Mouse (Mus musculus) kidney, adult 2 months (tissue): ENCODE results near the gene Cenpu.

ENCODE experiments used
- CTCF ChIP-seq: fragments of 200-500 bp; conservative IDR thresholded peaks from 2 replicates; pipeline ENCODE4 v1.5.1; 2011; ENCODE audit warnings: low read depth, mild to moderate bottlenecking, control low read depth, low read length, moderate library complexity, mixed read lengths; ENCODE audit not compliant: insufficient read depth, insufficient read length
- POLR2A ChIP-seq: fragments of 200-500 bp; IDR thresholded peaks from one replicate; pipeline ENCODE4 v1.6.1; 2011; ENCODE audit warnings: low read depth, low read length, control low read depth

DNA sequence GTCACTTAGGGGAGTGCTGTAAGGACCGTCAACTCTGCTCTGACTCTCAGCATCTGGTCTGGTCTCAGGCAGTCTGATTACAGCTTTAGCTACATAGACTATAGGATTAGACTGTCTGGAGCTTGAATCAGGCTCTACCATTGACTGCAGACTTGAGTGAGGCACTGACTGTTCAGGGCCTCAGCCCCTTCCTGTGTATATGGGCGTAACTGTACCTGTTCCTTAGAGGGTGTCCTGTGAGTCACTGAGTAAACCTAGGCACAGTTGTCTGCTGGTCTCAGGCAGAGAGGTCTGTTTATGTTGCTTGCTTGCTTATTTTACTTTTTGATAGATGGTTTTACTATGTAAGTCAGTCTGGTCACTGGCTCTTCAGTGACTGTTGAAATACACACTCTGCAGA lies 22.1 kb downstream of the Cenpu start:
- no peak for TF ChIP-seq CTCF
- no peak for TF ChIP-seq POLR2A
